Mouse (Mus musculus) MEL (cell line): ENCODE measurements around the gene Ptges3l. TPM values are rescaled to one million over a fixed set of nuclear protein-coding genes. Genes with fewer than 3 reads are reported as not detected.
"Not testable (repeated sequence)": the region's sequence is repeated elsewhere in the genome, so short reads cannot be mapped to it uniquely, and the experiment has no call there.

Source experiments
- DNase-seq: peaks from one replicate; pipeline ENCODE4 v3.0.0; 2011; ENCODE audit warnings: low read depth, low spot score
- H3K27ac ChIP-seq: 2 replicates; pipeline ENCODE4 v1.5.1; 2012; ENCODE audit warnings: low read depth, mild to moderate bottlenecking, control low read depth, low read length, moderate library complexity; ENCODE audit not compliant: control insufficient read depth
- H3K27me3 ChIP-seq, 2 experiments: fragments of 150-350 bp in 1 of 2; sonication (generic) in 1 of 2; 2 replicates each; pipeline ENCODE4 v1.6.1; 2012; ENCODE audit warnings: low read length in 2 of 2, mild to moderate bottlenecking in 2 of 2, improper control_type of control experiment in 1 of 2, moderate library complexity in 1 of 2; ENCODE audit not compliant: insufficient read depth in 2 of 2, control insufficient read depth in 1 of 2
- H3K36me3 ChIP-seq, 2 experiments: 2 replicates each; pipeline ENCODE4 v1.6.1; 2012 to 2014; ENCODE audit warnings: low read length in 2 of 2, improper control_type of control experiment in 1 of 2, inconsistent platforms in 1 of 2, mild to moderate bottlenecking in 1 of 2; ENCODE audit not compliant: insufficient read depth in 2 of 2, control insufficient read depth in 1 of 2
- H3K4me1 ChIP-seq, 2 experiments: fragments of 150-350 bp in 1 of 2; sonication (generic) in 1 of 2; 2 replicates each; pipeline ENCODE4 v1.6.1; 2012; ENCODE audit warnings: low read length in 2 of 2, improper control_type of control experiment in 1 of 2, mild to moderate bottlenecking in 1 of 2; ENCODE audit not compliant: insufficient read depth in 2 of 2, control insufficient read depth in 1 of 2
- H3K4me3 ChIP-seq, 2 experiments: fragments of 150-350 bp in 1 of 2; sonication (generic) in 1 of 2; 2 replicates each; pipeline ENCODE4 v1.5.1; 2012; ENCODE audit warnings: low read depth in 2 of 2, low read length in 2 of 2, mild to moderate bottlenecking in 2 of 2, moderate library complexity in 2 of 2, control low read depth in 1 of 2, improper control_type of control experiment in 1 of 2; ENCODE audit not compliant: control insufficient read depth in 1 of 2, insufficient read depth in 1 of 2
- H3K79me2 ChIP-seq: 2 replicates; pipeline ENCODE4 v1.6.1; 2012; ENCODE audit warnings: mild to moderate bottlenecking, low read length, moderate library complexity; ENCODE audit not compliant: control insufficient read depth, poor library complexity, insufficient read depth
- H3K9ac ChIP-seq: 2 replicates; pipeline ENCODE4 v1.6.1; 2012; ENCODE audit warnings: low read depth, mild to moderate bottlenecking, control low read depth, low read length, moderate library complexity; ENCODE audit not compliant: control insufficient read depth, poor library complexity, severe bottlenecking
- H3K9me3 ChIP-seq: fragments of 150-350 bp; sonication (generic); replicated peaks from 2 replicates; pipeline ENCODE4 v1.6.1; 2012; ENCODE audit warnings: mild to moderate bottlenecking, low read length, improper control_type of control experiment, moderate library complexity; ENCODE audit not compliant: insufficient read depth
- BHLHE40 ChIP-seq: IDR thresholded peaks from 2 replicates; pipeline ENCODE4 v1.6.1; 2012; ENCODE audit warnings: low read depth, mild to moderate bottlenecking, inconsistent platforms, low read length, improper control_type of control experiment, borderline replicate concordance
- CHD1 ChIP-seq: IDR thresholded peaks from 2 replicates; pipeline ENCODE4 v1.6.1; 2012; ENCODE audit warnings: low read depth, mild to moderate bottlenecking, inconsistent platforms, low read length, improper control_type of control experiment
- CTCF ChIP-seq, 3 experiments: IDR thresholded peaks in 2 of 3; conservative IDR thresholded peaks in 1 of 3; 2 replicates each; pipeline ENCODE4 v1.5.1; 2011 to 2012; ENCODE audit warnings: low read length in 3 of 3, low read depth in 2 of 3, mild to moderate bottlenecking in 2 of 3, improper control_type of control experiment in 1 of 3, inconsistent platforms in 1 of 3, mixed read lengths in 1 of 3, moderate library complexity in 1 of 3; ENCODE audit not compliant: control insufficient read depth in 1 of 3, insufficient read depth in 1 of 3, poor library complexity in 1 of 3, severe bottlenecking in 1 of 3
- E2F4 ChIP-seq: IDR thresholded peaks from 2 replicates; pipeline ENCODE4 v1.6.1; 2011; ENCODE audit warnings: low read depth, low read length, improper control_type of control experiment, borderline replicate concordance
- ELF1 ChIP-seq: IDR thresholded peaks from 2 replicates; pipeline ENCODE4 v1.6.1; 2014; ENCODE audit warnings: low read depth, mild to moderate bottlenecking, inconsistent platforms, low read length, improper control_type of control experiment, moderate library complexity
- EP300 ChIP-seq, 2 experiments: IDR thresholded peaks; 2 replicates each; pipeline ENCODE4 v1.6.1; 2011; ENCODE audit warnings: improper control_type of control experiment in 2 of 2, low read length in 2 of 2, low read depth in 1 of 2, mild to moderate bottlenecking in 1 of 2
- ETS1 ChIP-seq: IDR thresholded peaks from 2 replicates; pipeline ENCODE4 v1.6.1; 2012; ENCODE audit warnings: low read depth, mild to moderate bottlenecking, inconsistent platforms, low read length, improper control_type of control experiment, moderate library complexity
- GATA1 ChIP-seq: IDR thresholded peaks from 2 replicates; pipeline ENCODE4 v1.6.1; 2011; ENCODE audit warnings: low read depth, low read length, improper control_type of control experiment
- HCFC1 ChIP-seq: IDR thresholded peaks from 2 replicates; pipeline ENCODE4 v1.6.1; 2012; ENCODE audit warnings: low read depth, mild to moderate bottlenecking, inconsistent platforms, low read length, improper control_type of control experiment, moderate library complexity
- JUND ChIP-seq: IDR thresholded peaks from 2 replicates; pipeline ENCODE4 v1.6.1; 2011; ENCODE audit warnings: low read depth, mild to moderate bottlenecking, improper control_type of control experiment, low read length
- KAT2A ChIP-seq: conservative IDR thresholded peaks from 2 replicates; pipeline ENCODE4 v1.6.1; 2012; ENCODE audit warnings: low read depth, low read length, improper control_type of control experiment, inconsistent platforms
- MAFK ChIP-seq: IDR thresholded peaks from 2 replicates; pipeline ENCODE4 v1.6.1; 2011; ENCODE audit warnings: low read depth, mild to moderate bottlenecking, low read length, improper control_type of control experiment, borderline replicate concordance
- MEF2A ChIP-seq: IDR thresholded peaks from 2 replicates; pipeline ENCODE4 v1.6.1; 2014; ENCODE audit warnings: low read depth, mild to moderate bottlenecking, inconsistent platforms, low read length, improper control_type of control experiment; ENCODE audit not compliant: poor library complexity, insufficient replicate concordance, severe bottlenecking; ENCODE audit errors: extremely low read depth
- MYB ChIP-seq: IDR thresholded peaks from 2 replicates; pipeline ENCODE4 v1.6.1; 2011; ENCODE audit warnings: mild to moderate bottlenecking, low read depth, low read length, improper control_type of control experiment
- POLR2A ChIP-seq, 2 experiments: IDR thresholded peaks; 2 replicates each; pipeline ENCODE4 v1.6.1; 2011 to 2012; ENCODE audit warnings: low read length in 2 of 2, mild to moderate bottlenecking in 2 of 2, control low read depth in 1 of 2, improper control_type of control experiment in 1 of 2, low read depth in 1 of 2, moderate library complexity in 1 of 2; ENCODE audit not compliant: control insufficient read depth in 1 of 2, insufficient read depth in 1 of 2, poor library complexity in 1 of 2
- SIN3A ChIP-seq: IDR thresholded peaks from 2 replicates; pipeline ENCODE4 v1.6.1; 2012; ENCODE audit warnings: low read length, improper control_type of control experiment, inconsistent platforms
- SMC3 ChIP-seq: IDR thresholded peaks from 2 replicates; pipeline ENCODE4 v1.6.1; 2011; ENCODE audit warnings: low read depth, low read length, improper control_type of control experiment
- TBP ChIP-seq: IDR thresholded peaks from 2 replicates; pipeline ENCODE4 v1.8.0; 2011; ENCODE audit warnings: low read depth, low read length, improper control_type of control experiment
- TCF12 ChIP-seq: IDR thresholded peaks from 2 replicates; pipeline ENCODE4 v1.6.1; 2014; ENCODE audit warnings: low read depth, mild to moderate bottlenecking, inconsistent platforms, low read length, improper control_type of control experiment, moderate library complexity
- USF1 ChIP-seq: IDR thresholded peaks from 2 replicates; pipeline ENCODE4 v1.6.1; 2014; ENCODE audit warnings: low read depth, mild to moderate bottlenecking, inconsistent platforms, low read length, improper control_type of control experiment, moderate library complexity
- USF2 ChIP-seq, 2 experiments: IDR thresholded peaks; 2 replicates each; pipeline ENCODE4 v1.6.1; 2011 to 2012; ENCODE audit warnings: improper control_type of control experiment in 2 of 2, low read length in 2 of 2, borderline replicate concordance in 1 of 2, inconsistent platforms in 1 of 2, low read depth in 1 of 2, mild to moderate bottlenecking in 1 of 2; ENCODE audit not compliant: insufficient read depth in 1 of 2
- ZC3H11A ChIP-seq: IDR thresholded peaks from 2 replicates; pipeline ENCODE4 v1.6.1; 2012; ENCODE audit warnings: low read depth, mild to moderate bottlenecking, inconsistent platforms, low read length, improper control_type of control experiment
- ZKSCAN1 ChIP-seq: IDR thresholded peaks from 2 replicates; pipeline ENCODE4 v1.6.1; 2012; ENCODE audit warnings: low read depth, mild to moderate bottlenecking, inconsistent platforms, low read length, improper control_type of control experiment, moderate library complexity
- ZNF384 ChIP-seq: IDR thresholded peaks from 2 replicates; pipeline ENCODE4 v1.6.1; 2012; ENCODE audit warnings: low read depth, mild to moderate bottlenecking, inconsistent platforms, low read length, improper control_type of control experiment
- polyA plus RNA-seq, 2 experiments: library from polyadenylated mRNA; stranded (reverse) in 1 of 2; unstranded in 1 of 2; fragments of >175 nt in 1 of 2; fragments of >200 nt in 1 of 2; gene quantifications; 2 replicates each; pipeline versions ENCODE4 v1.2.1 to v1.2.4; 2012; ENCODE audit warnings: low replicate concordance in 2 of 2, low read depth in 1 of 2; ENCODE audit not compliant: insufficient read length in 2 of 2, insufficient read depth in 1 of 2, missing spikeins in 1 of 2
- total RNA-seq: library from RNA; depleted of rRNA; stranded (reverse); fragments of 300-350 nt; gene quantifications from 2 replicates; pipeline ENCODE4 v1.2.3, GENCODE M21; 2012

Ptges3l gene
- total and polyA plus RNA-seq, 3 experiments = 1.4 to 2.3 TPM; not detected in 1

DNA sequence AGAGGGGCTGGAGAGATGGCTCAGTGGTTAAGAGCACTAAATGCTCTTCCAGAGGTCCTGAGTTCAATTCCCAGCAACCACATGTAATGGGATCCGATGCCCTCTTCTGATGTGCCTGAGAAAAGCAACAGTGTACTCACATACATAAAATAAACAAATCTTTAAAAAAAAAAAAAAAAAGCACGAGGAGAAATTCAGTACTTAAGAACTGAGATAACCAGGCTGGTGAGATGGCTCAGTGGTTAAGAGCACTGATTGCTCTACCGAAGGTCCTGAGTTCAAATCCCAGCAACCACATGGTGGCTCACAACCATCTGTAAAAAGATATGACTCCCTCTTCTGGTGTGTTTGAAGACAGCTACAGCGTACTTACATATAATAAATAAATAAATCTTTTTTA, 24.5 kb upstream of the Ptges3l start:
- H3K27me3 ChIP-seq, H3K9me3 ChIP-seq, H3K27ac ChIP-seq, DNase-seq, H3K79me2 ChIP-seq: not testable (repeated sequence)
- TF ChIP-seq ZNF384 = peak; percentile 74
- TF ChIP-seq TBP = peak; percentile 90
- H3K4me1 ChIP-seq = peaks cover 17 to 34% of the 10 kb centered on the region in 2 experiments
- peaks cover 4 to 30% of the 10 kb centered on the region in 2 experiments for H3K36me3 ChIP-seq
- H3K9ac ChIP-seq = peak overlapping the region; percentile 86
- H3K4me3 ChIP-seq = peak overlapping the region in 1 of 2 experiments; percentile 87; a peak in 2 of 4 replicates

DNA sequence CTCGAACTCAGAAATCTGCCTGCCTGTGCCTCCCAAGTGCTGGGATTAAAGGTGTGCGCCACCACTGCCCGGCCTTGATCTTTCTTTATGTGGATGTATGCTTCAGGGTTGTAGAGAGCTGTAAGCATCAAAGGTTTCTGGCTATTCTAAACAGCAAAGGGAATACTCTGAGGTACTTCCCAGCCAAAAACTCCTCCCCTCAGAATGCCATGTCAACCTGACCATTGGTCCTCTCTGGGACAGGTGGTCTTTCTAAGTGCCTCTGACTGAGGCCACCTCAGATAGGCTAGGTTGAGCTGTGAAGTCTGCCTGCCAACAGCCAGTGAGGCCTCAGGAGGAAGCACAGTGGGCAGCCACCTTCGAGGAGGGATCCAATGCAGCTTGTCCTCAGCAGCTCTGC, 23.8 kb upstream of the Ptges3l start:
- Histone ChIP-seq H3K27ac (peak overlapping the region; percentile 96), H3K79me2 (peaks cover 13% of the 10 kb centered on the region)

DNA sequence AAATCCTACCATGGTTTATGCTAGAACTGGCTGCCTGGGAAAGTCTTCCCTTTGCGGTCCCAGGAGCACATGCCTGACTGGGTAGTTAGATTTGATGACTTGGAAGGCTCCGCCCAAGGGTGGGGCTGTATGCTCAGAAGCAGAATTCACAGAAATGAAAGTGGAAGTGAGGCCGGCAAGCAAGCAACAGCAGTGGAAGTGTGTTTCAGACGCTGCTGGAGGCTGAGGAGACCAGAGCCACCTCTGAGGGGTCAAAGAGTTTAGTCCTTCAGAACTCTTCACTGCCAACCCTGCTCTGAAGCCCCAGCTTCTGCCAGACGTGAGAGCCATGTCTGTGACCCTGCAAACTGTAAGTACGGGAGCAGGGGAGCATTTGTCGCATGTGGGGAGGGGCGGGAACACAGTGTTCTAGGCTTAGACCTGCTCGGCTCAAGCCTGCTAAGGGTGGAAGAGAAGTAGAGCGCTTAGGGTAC, 23.2 kb upstream of the Ptges3l start, which contains the start of gene Ifi35:
Ifi35 (plus strand) TSS at position 134 of the 473 bp plus-strand sequence.
- peaks cover 21 to 45% of the 10 kb centered on the region in 2 experiments for H3K4me1 ChIP-seq
- DNase-seq = peak; percentile 98
- H3K36me3 ChIP-seq = peaks cover 16 to 42% of the 10 kb centered on the region in 2 experiments
- H3K9me3 ChIP-seq = no peaks in the 10 kb centered on the region
- H3K27me3 ChIP-seq = no peaks in the 10 kb centered on the region
- H3K4me3 ChIP-seq = peak within 1 kb of the TSS; percentile 87 to 88
- H3K9ac ChIP-seq = peak within 1 kb of the TSS; percentile 86
- H3K79me2 ChIP-seq = peaks cover 19% of the 10 kb centered on the region
- peak within 1 kb of the TSS; percentile 96 for H3K27ac ChIP-seq
- no peak; the same call in 1 of the 2 replicates for TF ChIP-seq KAT2A
- peak; percentile 98 for TF ChIP-seq SIN3A
- TF ChIP-seq ZKSCAN1 = no peak
- TF ChIP-seq SMC3 = no peak
- no peak for TF ChIP-seq MEF2A
- no peak for TF ChIP-seq GATA1
- no peak for TF ChIP-seq USF2 (IDR thresholded peaks at IDR 0.05; ENCODE audit: borderline replicate concordance in 1 of 2, insufficient read depth in 1 of 2, low read depth in 1 of 2, low read length in 2 of 2)
- TF ChIP-seq EP300 (IDR thresholded peaks at IDR 0.05; ENCODE audit: low read depth in 1 of 2, low read length in 2 of 2) = peak in 1 of 2 experiments; percentile 11; a peak in 2 of 4 replicates
- no peak for TF ChIP-seq MYB
- TF ChIP-seq TBP = peak; percentile 80
- no peak for TF ChIP-seq ZC3H11A
- peak; percentile 73 for TF ChIP-seq HCFC1
- TF ChIP-seq CTCF (IDR thresholded peaks at IDR 0.05 in 2 of 3, conservative IDR thresholded peaks at IDR 0.05 in 1 of 3; ENCODE audit: control insufficient read depth in 1 of 3, insufficient read depth in 1 of 3, low read depth in 2 of 3, low read length in 3 of 3, poor library complexity in 1 of 3, severe bottlenecking in 1 of 3) = no peak
- TF ChIP-seq POLR2A (IDR thresholded peaks at IDR 0.05; ENCODE audit: control insufficient read depth in 1 of 2, insufficient read depth in 1 of 2, low read depth in 1 of 2, low read length in 2 of 2, poor library complexity in 1 of 2) = peak; percentile 87 to 96
- no peak for TF ChIP-seq JUND
- peak; percentile 4; the same call in 1 of the 2 replicates for TF ChIP-seq E2F4
- peak; percentile 95 for TF ChIP-seq ETS1
- TF ChIP-seq ZNF384 = no peak
- TF ChIP-seq BHLHE40 = 0 out of 2 replicates have a peak, but pooled peaks have one; percentile 28
- no peak for TF ChIP-seq MAFK
- 0 out of 2 replicates have a peak, but pooled peaks have one; percentile 19 for TF ChIP-seq ELF1
- TF ChIP-seq CHD1 = no peak
- TF ChIP-seq USF1 = peak; percentile 53; the same call in 1 of the 2 replicates

More for the DNA sequence above, 23.8 kb upstream of the Ptges3l start:
- TF ChIP-seq USF1 = peak; percentile 46
- no peak for TF ChIP-seq TCF12
- TF ChIP-seq TBP = peak; percentile 91
- TF ChIP-seq, all 39 proteins: peak for 2
- Histone ChIP-seq H3K27me3 (no peaks in the 10 kb centered on the region), H3K9ac (peak overlapping the region; percentile 86), H3K36me3 (peaks cover 11 to 37% of the 10 kb centered on the region in 2 experiments), H3K4me1 (peaks cover 20 to 40% of the 10 kb centered on the region in 2 experiments), H3K9me3 (no peaks in the 10 kb centered on the region), H3K4me3 (peak overlapping the region; percentile 87 to 88)
- DNase-seq = peak; percentile 84
